Mouse (Mus musculus): Measurements from ENCODE around the gene 2010109A12Rik. TPM values are rescaled to one million over a fixed set of nuclear protein-coding genes. Genes with fewer than 3 reads are reported as not detected.

Gene 2010109A12Rik
- polyA plus RNA-seq, 1 experiment from 2014 or later = 1.7 TPM

DNA sequence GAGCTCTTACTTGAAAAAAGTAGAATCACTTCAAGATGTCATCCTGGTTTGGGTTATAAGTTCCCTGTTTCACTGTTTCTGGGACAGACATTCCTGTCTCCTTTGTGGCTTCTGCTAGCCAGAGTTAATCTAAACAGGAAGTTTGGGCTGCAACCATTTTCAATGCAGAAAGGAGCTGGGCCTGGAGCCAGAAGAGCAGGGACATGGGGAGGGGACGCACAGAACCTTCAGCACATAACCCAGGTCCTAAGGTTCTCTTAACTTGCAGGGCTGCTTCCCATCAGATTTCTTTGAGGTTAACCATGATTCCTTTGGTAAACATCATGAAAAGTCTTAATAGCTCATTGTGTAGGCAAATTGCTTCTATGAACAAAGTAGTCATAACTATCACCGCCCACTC lies 56.4 kb downstream of the 2010109A12Rik start:
- H3K27ac ChIP-seq (replicated peaks) = no peak overlapping the region
- H3K27me3 ChIP-seq = no peaks in the 10 kb centered on the region
- H3K4me2 ChIP-seq = no peak overlapping the region
- no peak for ATAC-seq (ENCODE audit: low read depth)
- H3K36me3 ChIP-seq = no peaks in the 10 kb centered on the region
- peaks cover 8% of the 10 kb centered on the region; the same call in 1 of the 2 replicates for H3K4me1 ChIP-seq (replicated peaks)
- H3K9ac ChIP-seq = no peak overlapping the region
- no peak overlapping the region for H3K4me3 ChIP-seq
- WGBS = 91% methylated on average over 2 of the region's 2 CpGs
- no peaks in the 10 kb centered on the region for H3K9me3 ChIP-seq

Other genes starting within 250 kb of the 2010109A12Rik start
- not detected in 2 replicates for gene Sowahb, start 161.5 kb upstream of the 2010109A12Rik start, polyA plus RNA-seq (2015; fragmentation: Nextera tagmentation; extraction: Ambion mirVana)
- gene Sept11, start 113.1 kb upstream of the 2010109A12Rik start, polyA plus RNA-seq (2015; fragmentation: Nextera tagmentation; extraction: Ambion mirVana) = 156 and 189 TPM in 2 replicates
- gene Ccni, start within 50 bp of the 2010109A12Rik start, polyA plus RNA-seq (2015; fragmentation: Nextera tagmentation; extraction: Ambion mirVana) = 140 and 142 TPM in 2 replicates
- 110 and 129 TPM in 2 replicates for gene Ccng2, start 60.7 kb downstream of the 2010109A12Rik start, polyA plus RNA-seq (2015; fragmentation: Nextera tagmentation; extraction: Ambion mirVana)